Mouse (Mus musculus): ENCODE measurements around the gene Tns1. TPM values are rescaled to one million over a fixed set of nuclear protein-coding genes. Genes with fewer than 3 reads are reported as not detected.

The Tns1 gene
- polyA plus RNA-seq, 1 experiment from 2014 or later, result 137 TPM

DNA sequence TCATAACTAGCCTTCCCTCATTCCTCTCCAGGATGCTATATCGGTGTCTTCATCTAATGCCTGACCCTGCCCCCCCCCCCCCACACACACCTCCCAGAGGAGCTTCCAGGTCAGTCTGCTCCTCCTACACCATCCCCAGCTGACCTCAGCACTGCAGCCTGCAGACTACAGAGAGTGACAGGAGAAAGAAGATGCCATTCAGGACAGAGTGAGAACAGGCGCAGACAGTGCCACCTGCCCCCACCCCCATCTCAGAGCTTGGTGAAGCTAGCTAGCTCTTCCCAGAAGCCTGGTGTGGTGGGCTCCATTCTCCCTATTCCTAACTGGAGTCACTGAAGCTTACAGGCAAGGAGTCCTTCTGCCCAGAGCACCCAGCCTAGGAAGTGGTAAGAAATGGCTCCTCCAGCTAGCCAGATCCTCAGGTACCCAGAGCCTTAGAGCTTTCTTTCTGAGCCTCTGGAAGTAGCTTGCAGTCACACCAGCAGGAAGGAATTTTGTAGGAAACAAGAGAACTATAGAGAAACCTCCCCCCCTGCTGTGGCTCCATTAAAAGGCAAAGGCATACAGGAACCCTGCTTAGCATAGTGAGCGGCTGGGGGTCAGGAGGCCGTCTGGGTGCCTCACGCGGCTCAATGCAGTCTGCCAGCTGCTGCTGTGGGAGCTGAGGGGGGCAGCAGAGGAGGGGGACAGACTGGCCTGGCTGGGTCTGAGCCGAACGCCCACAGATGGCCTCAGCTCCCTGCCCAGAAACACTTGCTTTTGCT lies 13.1 kb downstream of the Tns1 start:
- no peak overlapping the region for H3K4me3 ChIP-seq (ENCODE audit: low read length)
- H3K9ac ChIP-seq (ENCODE audit: low read length), result no peak overlapping the region
- no peaks in the 10 kb centered on the region for H3K9me3 ChIP-seq (ENCODE audit: control insufficient read depth, low read length)
- peaks cover 10% of the 10 kb centered on the region for H3K4me1 ChIP-seq (replicated peaks; ENCODE audit: control insufficient read depth, insufficient read depth, low read length)
- H3K27ac ChIP-seq (ENCODE audit: low read length), result no peak overlapping the region
- no peaks in the 10 kb centered on the region for H3K27me3 ChIP-seq (ENCODE audit: control insufficient read depth, insufficient read depth, low read depth, low read length)
- ATAC-seq (ENCODE audit: low read depth), result peak; percentile 75
- H3K36me3 ChIP-seq (ENCODE audit: control insufficient read depth, insufficient read depth, low read length), result no peaks in the 10 kb centered on the region
- H3K4me2 ChIP-seq (ENCODE audit: low read depth, low read length), result no peak overlapping the region
- WGBS, result 24% methylated on average over 8 of the region's 8 CpGs

DNA sequence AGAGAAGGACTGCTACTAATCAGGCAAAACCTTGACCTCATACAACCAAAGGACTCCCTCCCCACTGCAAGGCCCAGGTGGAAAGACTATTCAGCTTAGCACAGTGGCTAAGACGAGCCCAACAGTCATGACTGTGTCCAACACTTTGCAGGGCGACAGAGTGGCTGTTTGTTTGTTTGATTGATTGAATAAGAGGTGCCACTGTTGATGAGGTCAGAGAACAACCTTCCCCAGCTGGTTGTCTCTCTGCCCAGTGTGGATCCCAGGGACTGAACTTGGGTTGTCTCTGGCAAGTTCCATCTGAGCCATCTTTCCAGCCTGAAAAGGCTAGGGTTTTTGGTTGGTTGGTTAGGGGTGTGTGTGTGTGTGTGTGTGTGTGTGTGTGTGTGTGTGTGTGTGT lies 14.6 kb downstream of the Tns1 start:
- Histone ChIP-seq H3K9me3 (ENCODE audit: control insufficient read depth, low read length) (no peaks in the 10 kb centered on the region), H3K36me3 (ENCODE audit: control insufficient read depth, insufficient read depth, low read length) (no peaks in the 10 kb centered on the region), H3K27me3 (ENCODE audit: control insufficient read depth, insufficient read depth, low read depth, low read length) (no peaks in the 10 kb centered on the region), H3K4me1 (replicated peaks; ENCODE audit: control insufficient read depth, insufficient read depth, low read length) (peaks cover 11% of the 10 kb centered on the region), H3K9ac (ENCODE audit: low read length) (no peak overlapping the region), H3K4me3 (ENCODE audit: low read length) (no peak overlapping the region), H3K27ac (ENCODE audit: low read length) (no peak overlapping the region), H3K4me2 (ENCODE audit: low read depth, low read length) (no peak overlapping the region)
- no peak for ATAC-seq (ENCODE audit: low read depth)
- 41% methylated on average over 2 of the region's 2 CpGs for WGBS

DNA sequence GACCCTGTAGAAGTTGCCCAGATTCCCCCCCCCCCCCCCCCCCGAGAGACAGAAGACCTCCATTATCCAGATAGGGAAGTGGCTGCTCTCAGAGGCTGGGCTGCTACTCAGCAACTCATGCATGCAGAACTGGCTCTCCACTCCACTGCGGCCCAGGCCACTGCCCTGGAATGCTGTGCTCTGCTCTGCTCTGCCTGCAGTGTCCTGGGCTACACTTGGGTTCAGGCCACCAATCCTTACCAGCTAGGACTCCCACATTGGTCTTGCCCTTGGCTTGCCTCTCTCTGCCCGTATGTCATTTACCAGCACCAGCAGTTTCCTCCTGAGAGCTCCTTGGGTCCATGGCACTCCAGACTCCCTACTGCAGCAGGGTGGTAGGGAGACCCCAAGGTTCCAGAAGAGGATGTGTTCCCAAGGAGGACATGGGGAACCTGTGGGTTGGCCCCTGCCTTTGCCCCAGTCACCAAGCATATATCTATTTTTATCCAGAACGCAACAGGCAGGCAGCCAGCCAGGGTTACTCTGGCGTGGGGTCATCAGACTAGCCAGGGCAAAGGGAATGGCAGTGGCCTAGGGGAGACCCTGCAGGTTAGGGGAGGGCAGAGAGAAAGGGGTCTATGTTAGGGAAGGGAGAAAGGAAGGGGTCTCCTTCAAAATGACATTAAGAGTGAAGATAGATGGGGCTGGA lies 16.2 kb downstream of the Tns1 start:
- Histone ChIP-seq H3K4me3 (ENCODE audit: low read length) (no peak overlapping the region), H3K36me3 (ENCODE audit: control insufficient read depth, insufficient read depth, low read length) (no peaks in the 10 kb centered on the region), H3K4me2 (ENCODE audit: low read depth, low read length) (no peak overlapping the region), H3K27me3 (ENCODE audit: control insufficient read depth, insufficient read depth, low read depth, low read length) (no peaks in the 10 kb centered on the region), H3K4me1 (replicated peaks; ENCODE audit: control insufficient read depth, insufficient read depth, low read length) (peaks cover 23% of the 10 kb centered on the region), H3K9me3 (ENCODE audit: control insufficient read depth, low read length) (no peaks in the 10 kb centered on the region), H3K9ac (ENCODE audit: low read length) (no peak overlapping the region), H3K27ac (ENCODE audit: low read length) (no peak overlapping the region)
- no peak for ATAC-seq (ENCODE audit: low read depth)
- WGBS, result 76% methylated on average over 4 of the region's 5 CpGs

DNA sequence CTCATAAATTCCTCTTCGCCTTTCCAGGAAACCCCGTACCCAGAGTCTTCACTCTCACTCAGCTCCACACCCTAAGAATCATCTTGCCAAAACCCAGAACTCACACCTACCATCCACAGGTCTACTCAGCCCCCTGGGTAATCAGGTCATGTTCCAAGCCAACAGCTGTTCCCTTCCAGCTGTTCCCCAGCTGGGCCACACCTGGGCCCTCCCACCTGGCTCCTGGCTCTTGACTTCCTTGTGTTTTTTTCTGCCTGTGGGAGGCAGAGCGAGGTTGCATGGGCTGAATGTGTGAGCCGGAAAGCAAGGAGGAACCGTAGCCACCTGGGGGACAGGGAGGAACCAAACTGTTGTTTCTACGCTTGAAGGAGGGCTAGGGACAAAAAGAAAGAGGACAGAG lies 18.0 kb downstream of the Tns1 start:
- no peak for ATAC-seq (ENCODE audit: low read depth)
- no peak overlapping the region for H3K27ac ChIP-seq (ENCODE audit: low read length)
- no peaks in the 10 kb centered on the region for H3K9me3 ChIP-seq (ENCODE audit: control insufficient read depth, low read length)
- H3K4me3 ChIP-seq (ENCODE audit: low read length), result no peak overlapping the region
- WGBS, result 61% methylated on average over 6 of the region's 6 CpGs
- peaks cover 21% of the 10 kb centered on the region for H3K4me1 ChIP-seq (replicated peaks; ENCODE audit: control insufficient read depth, insufficient read depth, low read length)
- H3K4me2 ChIP-seq (ENCODE audit: low read depth, low read length), result no peak overlapping the region
- H3K27me3 ChIP-seq (ENCODE audit: control insufficient read depth, insufficient read depth, low read depth, low read length), result no peaks in the 10 kb centered on the region
- H3K9ac ChIP-seq (ENCODE audit: low read length), result no peak overlapping the region
- H3K36me3 ChIP-seq (ENCODE audit: control insufficient read depth, insufficient read depth, low read length), result no peaks in the 10 kb centered on the region

DNA sequence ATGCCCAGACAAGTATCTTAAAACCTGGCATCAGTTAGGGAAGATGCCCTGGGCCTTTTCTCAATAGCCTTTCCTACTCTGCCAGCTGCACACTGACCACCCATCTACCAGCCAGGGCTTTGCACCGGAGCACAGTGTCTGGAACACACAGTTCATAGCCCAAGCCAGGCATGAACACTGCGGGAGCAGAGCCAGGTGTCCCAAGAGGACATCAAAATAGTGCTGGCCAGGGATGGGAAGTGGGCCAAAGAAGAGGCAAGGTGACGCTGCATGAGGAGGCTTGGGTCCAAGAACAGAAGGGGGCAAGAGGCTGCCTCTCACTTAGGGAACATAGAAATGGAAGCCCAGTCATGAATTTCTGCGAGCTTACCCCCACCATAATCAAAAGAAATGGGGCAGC lies 18.6 kb downstream of the Tns1 start:
- no peak overlapping the region for H3K4me3 ChIP-seq (ENCODE audit: low read length)
- no peak overlapping the region for H3K9ac ChIP-seq (ENCODE audit: low read length)
- no peak for ATAC-seq (ENCODE audit: low read depth)
- no peaks in the 10 kb centered on the region for H3K27me3 ChIP-seq (ENCODE audit: control insufficient read depth, insufficient read depth, low read depth, low read length)
- WGBS, result 66% methylated on average over 4 of the region's 4 CpGs
- no peak overlapping the region for H3K4me2 ChIP-seq (ENCODE audit: low read depth, low read length)
- H3K36me3 ChIP-seq (ENCODE audit: control insufficient read depth, insufficient read depth, low read length), result no peaks in the 10 kb centered on the region
- H3K9me3 ChIP-seq (ENCODE audit: control insufficient read depth, low read length), result no peaks in the 10 kb centered on the region
- peaks cover 17% of the 10 kb centered on the region for H3K4me1 ChIP-seq (replicated peaks; ENCODE audit: control insufficient read depth, insufficient read depth, low read length)
- no peak overlapping the region for H3K27ac ChIP-seq (ENCODE audit: low read length)

DNA sequence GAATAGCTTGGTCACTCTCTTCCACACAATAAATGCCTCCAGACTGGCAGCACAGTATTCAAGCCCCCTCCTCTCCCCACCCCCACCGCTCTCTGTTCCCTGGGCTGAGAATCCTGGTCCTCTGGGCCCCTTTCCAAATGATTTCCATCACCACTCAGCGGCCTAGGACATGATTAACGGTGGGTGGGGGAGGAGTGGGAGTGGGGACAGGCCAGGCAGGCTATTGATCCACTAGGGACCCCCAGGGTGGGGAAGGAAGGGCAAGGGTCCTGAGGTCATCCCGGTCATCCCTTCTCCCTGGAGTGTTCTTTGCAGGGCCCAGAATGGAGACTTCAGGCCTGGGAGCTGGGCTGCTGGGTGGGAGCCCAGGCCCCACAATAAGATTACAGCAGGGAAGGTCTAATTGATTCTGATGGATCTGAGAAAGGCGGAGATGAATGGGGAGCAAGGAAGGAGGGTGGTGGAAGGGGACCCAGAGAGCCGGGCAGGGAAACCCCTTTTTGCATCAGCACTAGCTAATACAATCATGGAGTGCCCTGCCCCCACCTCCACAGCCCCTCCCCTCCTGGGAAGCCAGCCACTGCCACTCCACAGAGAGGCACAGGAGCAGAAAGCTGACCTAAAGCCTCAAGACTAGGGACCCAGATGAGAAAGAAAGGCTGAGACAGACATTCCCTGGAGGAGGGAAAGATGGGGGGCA lies 20.4 kb downstream of the Tns1 start:
- H3K36me3 ChIP-seq (ENCODE audit: control insufficient read depth, insufficient read depth, low read length), result no peaks in the 10 kb centered on the region
- H3K9me3 ChIP-seq (ENCODE audit: control insufficient read depth, low read length), result no peaks in the 10 kb centered on the region
- ATAC-seq (ENCODE audit: low read depth), result peak; percentile 60; the same call in 1 of the 2 replicates
- H3K4me1 ChIP-seq (replicated peaks; ENCODE audit: control insufficient read depth, insufficient read depth, low read length), result peaks cover 30% of the 10 kb centered on the region
- no peak overlapping the region for H3K4me3 ChIP-seq (ENCODE audit: low read length)
- peak overlapping the region; percentile 17; the same call in 1 of the 2 replicates for H3K27ac ChIP-seq (ENCODE audit: low read length)
- H3K9ac ChIP-seq (ENCODE audit: low read length), result no peak overlapping the region
- H3K4me2 ChIP-seq (ENCODE audit: low read depth, low read length), result no peak overlapping the region
- peaks cover 9% of the 10 kb centered on the region for H3K27me3 ChIP-seq (ENCODE audit: control insufficient read depth, insufficient read depth, low read depth, low read length)
- 26% methylated on average over 6 of the region's 6 CpGs for WGBS

DNA sequence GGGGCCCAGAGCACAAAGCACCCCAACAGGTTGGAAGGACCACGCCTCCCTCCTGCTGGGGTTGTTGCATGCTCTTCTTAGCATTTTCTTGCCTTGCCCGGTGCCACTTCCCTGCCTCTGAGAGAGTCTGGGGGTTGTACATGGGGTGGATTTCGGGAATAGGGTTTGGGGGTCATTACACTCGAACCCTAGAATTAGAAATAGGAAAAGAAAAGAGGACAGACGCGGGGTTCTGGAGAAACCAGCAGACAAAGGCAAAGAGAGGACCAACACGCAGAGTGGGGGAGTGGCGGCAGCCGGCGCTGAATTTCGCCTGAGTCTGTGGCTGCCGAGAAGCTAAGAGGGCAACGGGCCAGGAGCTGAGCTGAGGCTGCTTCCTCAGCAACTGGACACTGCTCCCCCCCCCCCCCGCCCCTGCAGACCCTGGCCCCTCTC lies 25.2 kb downstream of the Tns1 start:
- peak overlapping the region; percentile 69 for H3K27ac ChIP-seq (ENCODE audit: low read length)
- peaks cover 35% of the 10 kb centered on the region for H3K27me3 ChIP-seq (ENCODE audit: control insufficient read depth, insufficient read depth, low read depth, low read length)
- ATAC-seq (ENCODE audit: low read depth), result peak; percentile 39
- peak overlapping the region; percentile 96 for H3K4me2 ChIP-seq (ENCODE audit: low read depth, low read length)
- under 1% methylated on average over 13 of the region's 14 CpGs for WGBS
- no peaks in the 10 kb centered on the region for H3K9me3 ChIP-seq (ENCODE audit: control insufficient read depth, low read length)
- H3K36me3 ChIP-seq (ENCODE audit: control insufficient read depth, insufficient read depth, low read length), result no peaks in the 10 kb centered on the region
- peak overlapping the region; percentile 64 for H3K9ac ChIP-seq (ENCODE audit: low read length)
- H3K4me3 ChIP-seq (ENCODE audit: low read length), result peak overlapping the region; percentile 61
- peaks cover 53% of the 10 kb centered on the region for H3K4me1 ChIP-seq (replicated peaks; ENCODE audit: control insufficient read depth, insufficient read depth, low read length)

DNA sequence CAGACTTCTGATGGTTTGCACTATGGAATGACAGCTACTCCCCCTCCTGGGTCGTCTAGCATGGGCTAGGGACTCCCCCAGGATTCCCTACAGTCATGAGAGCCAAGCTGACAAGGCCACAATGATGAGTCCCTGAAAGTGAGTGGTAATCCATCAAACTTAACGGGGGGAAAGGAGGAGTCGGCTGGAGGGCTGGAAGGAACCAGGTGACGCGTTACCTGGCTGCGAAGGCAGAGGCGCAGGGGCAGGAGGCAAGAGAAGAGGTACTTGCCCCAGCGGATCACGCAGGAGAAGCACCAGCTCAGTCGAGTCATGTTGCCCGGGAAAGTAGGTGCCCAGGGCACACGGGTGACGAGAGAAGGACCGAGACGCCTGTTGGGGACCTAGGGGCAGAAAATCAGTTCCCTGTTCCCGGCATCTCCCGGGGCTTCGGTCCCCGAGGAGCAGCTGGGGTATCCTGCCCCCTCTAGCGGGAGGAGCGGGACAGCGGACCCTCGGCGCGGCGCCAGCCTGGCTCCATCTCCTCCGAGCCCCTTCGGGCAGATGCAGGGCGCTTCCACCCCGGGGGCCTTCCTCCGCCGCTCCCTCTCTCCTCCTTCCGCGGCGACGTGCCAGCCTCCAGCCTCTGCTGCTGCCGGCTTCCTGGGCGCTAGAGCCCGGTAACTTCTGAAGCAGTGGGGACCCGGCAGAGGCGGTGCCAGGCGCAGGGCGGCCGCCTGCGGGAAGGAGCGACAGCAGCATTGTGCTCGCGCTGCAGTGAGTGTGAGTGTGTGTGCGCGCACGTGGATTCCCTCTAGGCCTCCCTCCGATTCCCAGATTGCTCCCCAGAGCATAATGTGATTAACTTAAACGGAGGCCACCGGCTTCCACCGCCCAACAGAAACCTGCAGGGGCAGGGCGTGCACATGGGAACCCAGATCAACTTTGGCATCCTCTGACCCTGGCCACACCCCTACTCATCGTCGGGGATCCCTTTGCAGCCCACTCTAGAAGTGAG lies 25.9 kb downstream of the Tns1 start:
- Histone ChIP-seq H3K36me3 (ENCODE audit: control insufficient read depth, insufficient read depth, low read length) (no peaks in the 10 kb centered on the region), H3K4me3 (ENCODE audit: low read length) (peak overlapping the region; percentile 61), H3K9me3 (ENCODE audit: control insufficient read depth, low read length) (no peaks in the 10 kb centered on the region), H3K27me3 (ENCODE audit: control insufficient read depth, insufficient read depth, low read depth, low read length) (peaks cover 35% of the 10 kb centered on the region), H3K9ac (ENCODE audit: low read length) (peak overlapping the region; percentile 64), H3K4me2 (ENCODE audit: low read depth, low read length) (peak overlapping the region; percentile 96), H3K27ac (ENCODE audit: low read length) (peak overlapping the region; percentile 69), H3K4me1 (replicated peaks; ENCODE audit: control insufficient read depth, insufficient read depth, low read length) (peaks cover 47% of the 10 kb centered on the region)
- ATAC-seq (ENCODE audit: low read depth), result peak; percentile 39
- under 1% methylated on average over 52 of the region's 58 CpGs for WGBS
